Mouse (Mus musculus) retina, embryonic 14.5 days (tissue): ENCODE results near the gene Mrvi1.

Experiments used
- DNase-seq: peaks from one replicate; pipeline ENCODE4 v3.0.0-alpha.2; 2015; ENCODE audit warnings: low spot score

Gene Mrvi1

GRCm38 (mm10) chr7:110823995-110824953, 158.0 kb downstream of the Mrvi1 start:
- DNase-seq: no peak

GRCm38 (mm10) chr7:110823593-110823992, 158.7 kb downstream of the Mrvi1 start:
- DNase-seq: no peak

GRCm38 (mm10) chr7:110823076-110823475, 159.2 kb downstream of the Mrvi1 start:
- no peak for DNase-seq

GRCm38 (mm10) chr7:110822055-110822454, 160.2 kb downstream of the Mrvi1 start:
- no peak for DNase-seq

GRCm38 (mm10) chr7:110821653-110822052, 160.6 kb downstream of the Mrvi1 start:
- no peak for DNase-seq

GRCm38 (mm10) chr7:110821068-110821467, 161.2 kb downstream of the Mrvi1 start:
- no peak for DNase-seq

- no peak for DNase-seq
Observed at GRCm38 (mm10) chr7:110818787-110819350, 163.4 kb downstream of the Mrvi1 start.
